Mouse (Mus musculus) activated CD4-positive, CD25-positive, alpha-beta regulatory T cell, adult 9 weeks (primary cell): Measurements from ENCODE around the gene Tsga10. TPM values are rescaled to one million over a fixed set of nuclear protein-coding genes. Genes with fewer than 3 reads are reported as not detected.

Experiments
- polyA plus RNA-seq: library from polyadenylated mRNA; unstranded; fragments of 100-300 nt; shearing (Covaris generic); gene quantifications from one replicate; pipeline ENCODE4 v1.2.1, GENCODE M21; 2017

Tsga10 gene
- 2.4 TPM for polyA plus RNA-seq

DNA sequence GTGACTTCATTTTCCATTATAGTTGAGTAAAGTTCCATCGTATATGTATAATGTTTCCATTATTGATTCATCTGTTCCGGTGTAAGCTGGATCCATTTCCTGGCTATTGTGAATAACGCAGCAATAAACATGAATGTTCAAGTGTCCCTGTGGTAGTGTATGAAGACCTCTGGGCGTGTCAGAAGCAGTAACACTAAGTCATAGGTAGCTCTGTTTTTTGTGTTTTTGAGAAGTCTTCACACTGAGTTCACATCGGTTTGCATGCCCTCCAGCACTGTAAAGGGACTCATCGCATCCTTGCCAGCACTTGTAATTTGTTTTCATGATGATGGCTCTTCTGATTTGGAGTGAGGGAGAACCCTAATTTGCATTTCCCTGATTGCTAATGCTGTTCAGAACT lies at the start of gene Tsga10:
TSS of gene Tsga10 (minus strand) at position 144 of the 400 bp plus-strand sequence.

DNA sequence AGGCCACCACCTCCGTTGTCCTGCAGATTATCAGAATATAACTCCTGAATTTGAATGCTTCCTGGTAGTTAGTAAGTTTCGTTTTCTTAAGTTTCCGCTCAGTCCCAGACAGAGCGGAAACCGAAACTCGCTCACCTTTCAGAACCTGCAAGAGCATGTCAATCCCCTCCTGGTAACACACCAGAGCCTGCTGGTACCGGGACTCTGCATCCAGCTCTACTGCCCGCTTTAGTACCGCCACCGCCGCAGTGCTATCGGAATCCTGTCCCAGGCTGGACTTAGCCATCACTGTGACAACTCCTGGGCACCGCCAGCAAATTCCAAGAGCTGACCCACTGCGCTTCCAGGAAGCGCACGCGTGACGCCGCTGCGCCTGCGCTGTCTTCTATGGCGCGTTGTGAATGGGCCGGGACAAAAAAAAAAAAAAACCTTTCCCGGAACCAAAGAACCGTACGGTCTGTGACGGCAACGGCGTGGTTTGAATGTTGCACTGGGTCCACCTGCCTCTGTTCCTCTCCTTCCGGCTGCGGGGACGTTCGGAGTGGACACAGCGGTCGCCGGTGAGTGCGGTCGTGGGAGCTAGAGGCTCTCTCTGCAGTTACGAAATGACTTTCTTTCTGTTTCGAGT lies 23.9 kb upstream of the Tsga10 start, which contains the start of the genes Mitd1 and Mrpl30:
TSS of gene Mitd1 (minus strand) at position 387 of the 628 bp plus-strand sequence.
TSS of gene Mrpl30 (plus strand) at position 453 of the 628 bp plus-strand sequence.

DNA sequence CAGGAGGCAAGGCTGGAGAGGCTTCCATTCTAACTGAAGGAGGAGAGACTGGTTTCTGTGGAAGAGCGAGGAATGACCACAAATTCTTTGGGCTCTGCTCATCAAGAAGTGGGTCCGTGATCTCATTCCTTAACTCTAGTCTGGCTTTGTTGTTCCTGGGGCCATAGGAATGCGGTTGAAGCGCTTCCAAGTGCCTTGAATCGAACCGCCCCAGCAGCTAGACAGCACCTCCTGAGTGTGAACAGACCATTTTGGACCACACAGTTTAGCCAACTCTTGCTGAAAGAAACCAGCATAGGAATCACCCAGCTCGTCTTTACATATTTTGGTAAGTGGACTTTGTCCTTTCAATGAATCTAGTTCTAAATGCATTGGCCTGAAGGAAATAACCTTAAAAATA lies 5.5 kb upstream of the Tsga10 start, which contains the start of gene Lipt1:
TSS of gene Lipt1 (plus strand) at position 35 of the 400 bp plus-strand sequence.

DNA sequence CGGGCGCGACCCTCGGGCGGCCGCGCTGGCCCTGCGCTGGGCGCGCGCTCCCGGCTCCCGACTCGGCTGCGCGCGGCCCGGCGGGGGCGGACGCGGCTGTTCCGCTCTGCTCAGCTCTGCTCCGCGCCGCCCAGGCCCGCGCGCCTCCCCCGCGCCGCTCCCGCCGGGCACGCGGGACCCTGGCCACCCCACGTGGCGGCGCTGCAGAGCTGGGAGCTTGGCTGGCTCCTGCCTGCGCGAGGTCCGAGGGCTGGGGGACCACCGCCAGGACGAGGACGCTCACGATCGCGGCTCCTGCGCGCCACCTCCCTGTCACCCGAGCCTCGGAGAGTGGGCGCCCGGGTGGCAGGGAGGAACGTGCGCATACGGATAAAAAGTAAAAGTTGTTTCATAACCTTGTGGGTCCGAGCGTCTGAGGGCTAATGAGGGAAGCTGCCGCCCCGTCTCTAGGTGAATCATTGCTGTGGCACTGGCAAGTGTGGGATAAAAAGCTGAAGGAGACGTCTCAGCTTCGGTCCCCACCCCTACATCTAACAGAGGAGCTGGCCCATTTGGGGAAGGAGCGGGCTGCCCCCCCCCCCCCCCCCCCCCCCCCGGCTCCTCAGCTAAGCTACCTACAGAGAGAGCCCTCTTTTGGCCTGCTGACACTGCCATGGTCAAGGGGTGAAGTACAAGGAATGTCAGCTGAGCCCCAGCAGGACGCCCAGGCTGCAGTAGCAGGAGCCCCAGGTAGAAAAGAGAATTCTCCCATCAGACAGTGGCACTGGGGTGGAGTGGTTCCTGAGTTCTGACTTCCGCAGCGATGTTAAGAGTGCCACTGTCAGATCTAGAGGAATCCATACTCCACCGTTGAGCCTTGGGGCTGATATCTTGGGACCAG lies 146.2 kb downstream of the Tsga10 start, which contains the start of gene 2010300C02Rik:
TSS of gene 2010300C02Rik (minus strand) at position 325 of the 880 bp plus-strand sequence.

Other genes starting within 250 kb of the Tsga10 start
- 0.54 TPM for gene 2010300C02Rik, start 146.3 kb downstream of the Tsga10 start, polyA plus RNA-seq
- gene Lipt1, start 5.3 kb upstream of the Tsga10 start, polyA plus RNA-seq = 7.1 TPM
- gene Mitd1, start 24.0 kb upstream of the Tsga10 start, polyA plus RNA-seq = 95.6 TPM
- gene Mrpl30, start 24.0 kb upstream of the Tsga10 start, polyA plus RNA-seq = 195 TPM
- not detected for gene Lyg2, start 50.1 kb upstream of the Tsga10 start, polyA plus RNA-seq
- not detected for gene Lyg1, start 91.3 kb upstream of the Tsga10 start, polyA plus RNA-seq
- 123 TPM for gene Txndc9, start 131.5 kb upstream of the Tsga10 start, polyA plus RNA-seq
- gene Eif5b, start 131.6 kb upstream of the Tsga10 start, polyA plus RNA-seq = 21.4 TPM